Mouse (Mus musculus): ENCODE results near the gene Pygo2.

Pygo2 gene

GRCm38 (mm10) chr3:89392871-89393311, 37.1 kb upstream of the Pygo2 start:
- DNase-seq (ENCODE audit: low read depth, low spot score): no peak

- peak; percentile 92 for DNase-seq (ENCODE audit: low read depth, low spot score)
Observed at GRCm38 (mm10) chr3:89393605-89394004, 36.4 kb upstream of the Pygo2 start.

DNA sequence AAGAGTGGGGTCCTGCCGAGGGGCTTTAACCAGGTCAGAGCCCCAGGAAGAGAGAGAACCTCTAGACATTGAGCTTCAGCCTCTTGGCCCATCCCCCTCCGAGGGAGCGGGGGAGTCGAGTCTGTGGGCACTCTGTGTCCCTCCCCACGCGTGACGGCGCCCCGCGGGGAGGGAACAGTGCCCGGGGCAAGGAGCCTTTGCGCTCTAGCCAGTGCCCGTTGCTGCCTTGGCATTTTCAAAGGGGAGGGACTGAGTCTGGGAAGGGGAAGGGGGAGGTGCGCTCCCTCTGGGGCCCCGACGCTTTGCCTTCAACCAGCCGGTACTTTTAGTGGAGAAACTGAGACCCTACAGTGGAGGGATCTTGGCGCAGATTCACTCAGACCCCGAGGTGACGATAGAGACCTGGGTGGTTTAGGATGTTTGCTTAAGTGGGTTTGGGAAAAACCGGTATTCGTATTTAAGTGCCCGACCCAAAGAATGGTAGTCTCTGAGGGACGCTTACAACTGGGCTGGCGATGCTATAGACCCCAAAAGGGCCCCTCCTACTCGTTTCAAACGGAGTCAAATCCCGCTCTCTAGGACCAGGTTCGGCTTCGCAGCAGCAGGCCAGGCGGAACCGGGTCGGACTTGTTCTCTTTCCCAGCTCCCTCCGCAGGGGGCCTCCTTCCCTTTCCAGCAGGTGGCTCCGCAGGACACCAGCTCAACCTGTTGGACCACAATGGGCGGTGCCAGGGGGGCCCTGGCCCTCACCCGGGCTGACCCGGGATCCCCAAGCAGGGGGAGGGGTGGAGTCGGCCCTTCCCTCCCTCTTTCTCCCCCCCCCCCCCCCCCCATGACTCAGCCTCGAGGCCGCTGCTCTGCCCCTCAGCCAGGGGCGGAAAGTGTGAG, 35.8 kb upstream of the Pygo2 start, which contains the start of gene Zbtb7b:
Zbtb7b (minus strand) TSS at position 771 of the 888 bp plus-strand sequence.
- DNase-seq (ENCODE audit: low read depth, low spot score): no peak

- no peak for DNase-seq (ENCODE audit: low read depth, low spot score)
Observed at GRCm38 (mm10) chr3:89394894-89395256, 35.1 kb upstream of the Pygo2 start.

DNA sequence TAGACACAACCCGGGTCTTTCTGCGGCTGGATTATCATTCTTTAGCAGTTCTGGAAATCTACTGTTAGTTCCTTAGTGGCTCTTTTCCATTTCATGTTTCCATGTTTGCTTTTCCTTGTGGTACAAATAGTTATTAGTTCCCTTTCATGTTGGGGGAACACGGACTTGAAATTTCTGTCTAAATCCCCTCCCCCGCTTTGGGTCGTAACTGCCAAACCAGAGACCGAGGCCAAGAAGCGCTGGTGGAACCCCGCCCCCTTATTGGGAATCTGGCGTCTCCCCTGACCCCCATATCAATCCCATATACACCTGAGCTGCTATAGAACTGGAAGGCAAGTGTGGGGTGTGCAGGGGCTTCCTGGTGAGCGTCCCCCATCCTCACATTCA, 34.6 kb upstream of the Pygo2 start:
- no peak for DNase-seq (ENCODE audit: low read depth, low spot score)

DNA sequence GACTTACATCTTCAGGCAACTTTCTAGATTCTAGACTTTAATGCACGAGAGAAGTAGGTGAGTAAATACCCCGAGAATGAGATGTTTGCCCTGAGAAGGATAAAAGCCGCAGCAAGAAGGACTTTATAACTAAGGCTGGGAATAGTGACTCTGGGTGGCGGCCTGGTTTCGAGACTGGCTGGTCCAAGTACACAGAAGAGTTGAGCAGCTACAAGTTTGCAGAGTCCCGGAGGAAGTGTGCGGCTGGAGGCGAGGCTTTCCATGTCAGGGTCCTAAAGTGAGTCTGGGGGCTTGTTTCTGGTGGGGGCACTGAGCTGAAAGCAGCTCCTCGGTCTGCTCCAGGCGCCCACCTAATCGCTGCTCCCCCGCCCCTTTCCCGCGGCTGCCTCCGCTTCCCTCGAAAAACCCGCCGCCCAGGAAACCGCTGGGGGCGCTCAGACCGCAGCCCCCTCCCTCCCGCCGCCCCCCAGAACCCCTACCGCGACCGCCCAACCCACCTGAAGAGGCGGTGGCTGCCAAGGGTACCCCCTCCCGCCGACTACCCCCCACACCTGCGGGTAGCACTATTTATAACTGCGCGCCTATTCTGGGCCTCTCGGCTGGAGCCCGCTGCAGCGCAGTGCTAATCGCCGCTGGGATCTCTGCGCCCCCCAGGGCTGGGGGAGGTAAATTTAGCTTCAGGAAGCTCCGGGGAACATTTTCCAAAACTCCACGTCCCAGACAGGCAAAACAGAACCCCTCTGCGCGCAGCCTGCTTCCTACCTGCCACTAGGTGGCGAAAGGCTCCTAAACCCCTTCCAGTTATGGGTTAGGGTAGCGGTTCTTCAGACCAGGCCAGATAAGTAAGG, 34.0 kb upstream of the Pygo2 start:
- DNase-seq (ENCODE audit: low read depth, low spot score): no peak

- DNase-seq (ENCODE audit: low read depth, low spot score): no peak
Observed at GRCm38 (mm10) chr3:89396654-89397005, 33.4 kb upstream of the Pygo2 start.

- no peak for DNase-seq (ENCODE audit: low read depth, low spot score)
Observed at GRCm38 (mm10) chr3:89401329-89401728, 28.7 kb upstream of the Pygo2 start.

- DNase-seq (ENCODE audit: low read depth, low spot score): no peak
Observed at GRCm38 (mm10) chr3:89402693-89403092, 27.3 kb upstream of the Pygo2 start, which contains the start of gene Lenep. Lenep (minus strand) TSS chr3:89402793.

- DNase-seq (ENCODE audit: low read depth, low spot score): no peak
Observed at GRCm38 (mm10) chr3:89406887-89407286, 23.1 kb upstream of the Pygo2 start.

DNA sequence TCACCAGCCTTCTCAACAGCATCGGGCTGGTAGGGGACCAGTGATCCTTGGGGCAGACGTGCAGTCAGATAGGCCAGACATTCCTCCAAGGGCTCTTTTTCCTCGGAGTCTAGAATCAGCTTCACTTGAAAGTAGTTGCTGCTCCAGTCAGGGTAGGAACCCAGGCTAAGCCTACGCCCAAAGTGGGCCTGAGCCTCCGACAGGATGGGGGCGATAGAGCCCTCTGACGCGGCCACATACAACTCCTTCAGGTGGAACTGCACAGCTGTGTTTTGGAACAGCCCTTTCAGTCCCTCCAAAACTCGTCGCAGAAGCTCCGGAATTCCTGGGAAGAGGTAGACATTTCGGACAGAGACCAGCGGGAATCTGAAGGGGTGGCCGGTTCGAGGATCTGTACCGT, 21.6 kb upstream of the Pygo2 start:
- no peak for DNase-seq (ENCODE audit: low read depth, low spot score)

GRCm38 (mm10) chr3:89409701-89410100, 20.3 kb upstream of the Pygo2 start:
- DNase-seq (ENCODE audit: low read depth, low spot score): no peak

- no peak for DNase-seq (ENCODE audit: low read depth, low spot score)
Observed at GRCm38 (mm10) chr3:89410864-89411263, 19.1 kb upstream of the Pygo2 start.

- DNase-seq (ENCODE audit: low read depth, low spot score): peak; percentile 100
Observed at GRCm38 (mm10) chr3:89411490-89412393, 18.3 kb upstream of the Pygo2 start, which contains the start of gene Flad1. Flad1 (minus strand) TSS chr3:89411870.

GRCm38 (mm10) chr3:89416158-89416557, 13.9 kb upstream of the Pygo2 start:
- DNase-seq (ENCODE audit: low read depth, low spot score): no peak

DNA sequence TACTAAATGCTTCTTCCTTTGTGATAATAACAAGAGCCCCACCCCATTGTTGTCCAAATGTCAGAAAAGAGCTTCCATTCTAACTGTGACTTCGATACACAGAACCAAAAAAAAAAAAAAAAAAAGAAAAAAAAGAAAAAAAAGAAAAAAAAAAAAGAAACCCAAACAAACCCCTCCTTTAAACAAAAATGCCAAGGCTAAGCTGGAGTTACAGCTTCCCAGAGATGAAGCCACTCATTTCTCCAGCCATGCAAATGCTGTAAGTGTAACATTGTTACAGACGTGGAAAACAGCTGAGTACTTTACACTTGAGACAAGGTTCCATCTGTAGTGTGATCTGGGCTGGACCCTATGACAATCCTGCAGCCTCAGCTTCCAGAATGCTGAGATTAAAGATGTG, 12.9 kb upstream of the Pygo2 start:
- no peak for DNase-seq (ENCODE audit: low read depth, low spot score)

GRCm38 (mm10) chr3:89417840-89418169, 12.2 kb upstream of the Pygo2 start:
- DNase-seq (ENCODE audit: low read depth, low spot score): no peak

GRCm38 (mm10) chr3:89418170-89418860, 11.7 kb upstream of the Pygo2 start, which contains the start of the genes Cks1b and Shc1:
Cks1b (minus strand) TSS chr3:89418383.
Shc1 (plus strand) TSS chr3:89418443.
- DNase-seq (ENCODE audit: low read depth, low spot score): peak; percentile 98

DNA sequence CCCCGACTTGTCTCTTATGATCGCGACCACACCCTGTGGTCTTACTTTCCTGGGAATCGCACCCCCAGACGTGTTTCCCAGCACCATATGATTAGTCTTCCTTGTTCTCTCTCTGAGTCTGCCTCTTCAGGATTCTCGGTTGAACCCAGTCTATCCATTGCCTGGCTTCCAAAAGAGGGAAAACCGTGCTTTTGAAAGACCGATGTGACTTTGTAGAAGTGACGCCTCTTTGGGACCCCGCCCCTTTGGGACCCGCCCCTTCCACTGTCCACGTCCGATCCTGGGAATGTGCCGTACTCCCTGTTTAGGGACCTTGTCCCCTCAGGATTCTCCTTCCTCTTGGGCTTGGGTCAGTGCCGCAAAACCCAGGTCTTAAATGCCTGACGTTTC, 11.2 kb upstream of the Pygo2 start:
- DNase-seq (ENCODE audit: low read depth, low spot score): no peak

- no peak for DNase-seq (ENCODE audit: low read depth, low spot score)
Observed at GRCm38 (mm10) chr3:89419571-89419970, 10.4 kb upstream of the Pygo2 start.

DNA sequence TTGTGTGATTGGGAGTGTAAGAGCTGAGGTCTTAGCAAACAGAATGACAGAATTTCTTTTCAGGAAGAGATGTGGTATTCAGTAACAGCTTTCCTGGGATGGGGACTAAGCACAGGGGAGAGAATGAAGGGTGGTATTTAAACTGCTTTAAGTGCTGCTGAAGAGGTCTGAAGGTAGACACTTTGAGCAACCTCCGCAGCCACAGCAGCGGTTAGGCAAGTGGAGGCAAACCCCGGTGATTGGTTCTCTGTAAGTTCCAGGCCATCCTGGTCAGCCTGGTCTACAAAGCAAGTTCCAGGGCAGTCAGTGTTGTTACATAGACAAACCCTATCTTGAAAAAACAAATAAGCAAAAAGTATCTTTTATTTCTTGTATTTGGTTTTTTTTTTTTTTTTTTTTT, 10.0 kb upstream of the Pygo2 start:
- DNase-seq (ENCODE audit: low read depth, low spot score): no peak
